Mouse (Mus musculus) CH12.LX (cell line): ENCODE results near the gene Vps53.

Source experiments
- CTCF ChIP-seq, 2 experiments: IDR thresholded peaks in 1 of 2; conservative IDR thresholded peaks in 1 of 2; 2 replicates each; pipeline ENCODE4 v1.5.1; 2011 to 2012; ENCODE audit warnings: low read depth in 2 of 2, low read length in 2 of 2, improper control_type of control experiment in 1 of 2, inconsistent platforms in 1 of 2, mild to moderate bottlenecking in 1 of 2, moderate library complexity in 1 of 2
- GABPA ChIP-seq: IDR thresholded peaks from 2 replicates; pipeline ENCODE4 v1.6.1; 2012; ENCODE audit warnings: low read depth, low read length, improper control_type of control experiment, inconsistent platforms; ENCODE audit not compliant: insufficient replicate concordance
- MEF2A ChIP-seq: IDR thresholded peaks from 2 replicates; pipeline ENCODE4 v1.6.1; 2014; ENCODE audit warnings: low read depth, mild to moderate bottlenecking, inconsistent platforms, low read length, improper control_type of control experiment, borderline replicate concordance
- POLR2A ChIP-seq: IDR thresholded peaks from 2 replicates; pipeline ENCODE4 v1.6.1; 2011; ENCODE audit warnings: low read depth, mild to moderate bottlenecking, improper control_type of control experiment, low read length
- USF1 ChIP-seq: IDR thresholded peaks from 2 replicates; pipeline ENCODE4 v1.6.1; 2014; ENCODE audit warnings: low read depth, mild to moderate bottlenecking, inconsistent platforms, low read length, improper control_type of control experiment

GRCm38 (mm10) chr11:76033359-76033758 is 146.1 kb downstream of the Vps53 start:
- no peak for TF ChIP-seq CTCF (conservative IDR thresholded peaks at IDR 0.05 in 1 of 2, IDR thresholded peaks at IDR 0.05 in 1 of 2; ENCODE audit: low read depth in 2 of 2, low read length in 2 of 2)
- TF ChIP-seq GABPA = no peak
- TF ChIP-seq USF1 = no peak
- no peak for TF ChIP-seq MEF2A
- no peak for TF ChIP-seq POLR2A
